ENCODE assay signal across 16 mouse cellular contexts in genomic region chr17:52165891-52166485, GRCm38 (mm10).
DNase-seq lines count a peak whose midpoint lies in the region; ATAC-seq lines count a peak whose summit lies in the region.
"Had no signal": no experiment of that assay in that cellular context is flagged by ENCODE, and none has a peak within 500 bp of the region (broad histone marks: within the 10 kb centered on the region; RNA-seq: fewer than 3 reads in every experiment).

No protein-coding gene starts in this region.

- DNase-seq in spleen, postnatal 36 days (ENCODE audit: low spot score in 2 of 2), result peak; percentile 40
- DNase-seq in spleen, postnatal 4 days (ENCODE audit: low spot score in 2 of 2), result no peak
- peak; percentile 44 to 50 for DNase-seq in B cell, adult 2 months
- DNase-seq in naive thymus-derived CD4-positive, alpha-beta T cell, adult 2 months (ENCODE audit: low read depth), result peak; percentile 68
- no peak for DNase-seq in heart, postnatal 4 days
- DNase-seq in neural tube, embryonic 10.5 days (ENCODE audit: extremely low spot score, low spot score), result no peak
- DNase-seq: adrenal gland, postnatal 14 days; cerebellum, adult 11-12 months; cerebellum, adult 9-10 months; cerebellum, postnatal 25 days; forebrain, postnatal 0 days; gastrocnemius, postnatal 14 days; heart, postnatal 14 days had no signal

- peak; percentile 15 for ATAC-seq in CD4-positive, CD25-positive, alpha-beta regulatory T cell, adult 4 months
- ATAC-seq: activated CD4-positive, CD25-positive, alpha-beta regulatory T cell, adult 4 months; forebrain, embryonic 13.5 days; forebrain, postnatal 0 days had no signal

Comparison
In these comparisons a context has a peak if more than half of its experiments do, and no peak if none do; other contexts are left out.
1. DNase-seq: peak in spleen, postnatal 36 days (2 of 2), B cell, adult 2 months (2 of 2) and naive thymus-derived CD4-positive, alpha-beta T cell, adult 2 months (single experiment); none in spleen, postnatal 4 days (0 of 2), heart, postnatal 4 days (single experiment) and neural tube, embryonic 10.5 days (single experiment).